Mouse (Mus musculus): ENCODE results near the gene Gm11564. TPM values are rescaled to one million over a fixed set of nuclear protein-coding genes. Genes with fewer than 3 reads are reported as not detected.
A peak's percentile ranks its signal among the peaks of the same experiment; 100 is the strongest.
"Not testable (repeated sequence)": the region's sequence is repeated elsewhere in the genome, so short reads cannot be mapped to it uniquely, and the experiment has no call there.

Gene Gm11564
- polyA plus RNA-seq (2016; fragmentation: Nextera tagmentation; extraction: Ambion mirVana): not detected in 2 replicates

- not testable (repeated sequence) for H3K9me3 ChIP-seq; H3K27ac ChIP-seq (replicated peaks); H3K4me3 ChIP-seq; H3K36me3 ChIP-seq (replicated peaks); H3K4me1 ChIP-seq; DNase-seq (ENCODE audit: low spot score); H3K27me3 ChIP-seq (replicated peaks; ENCODE audit: low read depth, poor library complexity, severe bottlenecking)
- WGBS: 78% methylated on average over 2 of the region's 2 CpGs
Observed at GRCm38 (mm10) chr11:99815566-99815965, at the start of gene Gm11564. Gene Gm11564, minus strand, starts transcription at chr11:99815666.

DNA sequence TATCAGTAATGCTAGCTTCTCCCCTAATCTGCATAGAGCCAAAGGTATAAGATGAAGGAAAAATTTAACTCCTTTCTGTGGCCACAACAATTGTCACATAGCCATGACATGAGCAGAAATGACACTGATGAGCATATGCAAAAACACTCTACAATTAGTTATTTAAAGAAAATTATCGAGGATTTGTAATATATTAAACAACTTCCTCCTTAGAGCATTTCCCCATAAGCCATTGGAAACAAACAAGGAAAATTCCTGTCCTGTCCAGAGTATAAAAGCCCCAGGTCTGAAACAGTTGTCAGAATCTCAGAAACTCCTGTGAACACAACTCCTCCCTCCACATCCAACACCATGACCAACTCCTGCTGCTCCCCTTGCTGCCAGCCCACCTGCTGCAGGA, 48.7 kb upstream of the Gm11564 start, which contains the start of gene Gm11559:
Gm11559 (plus strand) TSS at position 301 of the 400 bp plus-strand sequence.
- not testable (repeated sequence) for H3K9me3 ChIP-seq; H3K4me3 ChIP-seq; H3K36me3 ChIP-seq (replicated peaks); DNase-seq (ENCODE audit: low spot score); H3K27ac ChIP-seq (replicated peaks); H3K4me1 ChIP-seq; H3K27me3 ChIP-seq (replicated peaks; ENCODE audit: low read depth, poor library complexity, severe bottlenecking)
- WGBS: 75% methylated on average over 1 of the region's 1 CpGs

- Histone ChIP-seq H3K4me3 (no peak overlapping the region), H3K9me3 (no peaks in the 10 kb centered on the region), H3K27ac (replicated peaks) (no peak overlapping the region), H3K4me1 (no peaks in the 10 kb centered on the region), H3K27me3 (replicated peaks; ENCODE audit: low read depth, poor library complexity, severe bottlenecking) (no peaks in the 10 kb centered on the region), H3K36me3 (replicated peaks) (no peaks in the 10 kb centered on the region)
- no peak for DNase-seq (ENCODE audit: low spot score)
- 82% methylated on average over 2 of the region's 2 CpGs for WGBS
Observed at GRCm38 (mm10) chr11:99858761-99859160, 43.3 kb upstream of the Gm11564 start.

GRCm38 (mm10) chr11:99857617-99858016, 42.2 kb upstream of the Gm11564 start, which contains the start of gene Gm11568:
Gene Gm11568, plus strand, starts transcription at chr11:99857917.
- H3K27me3 ChIP-seq (replicated peaks; ENCODE audit: low read depth, poor library complexity, severe bottlenecking): no peaks in the 10 kb centered on the region
- no peak within 1 kb of the TSS for H3K4me3 ChIP-seq
- H3K4me1 ChIP-seq: no peaks in the 10 kb centered on the region
- no peaks in the 10 kb centered on the region for H3K36me3 ChIP-seq (replicated peaks)
- H3K27ac ChIP-seq (replicated peaks): no peak within 1 kb of the TSS
- DNase-seq (ENCODE audit: low spot score): no peak
- H3K9me3 ChIP-seq: no peaks in the 10 kb centered on the region
- 88% methylated on average over 2 of the region's 2 CpGs for WGBS

- H3K4me1 ChIP-seq: no peaks in the 10 kb centered on the region
- no peak overlapping the region for H3K4me3 ChIP-seq
- 62% methylated on average over 3 of the region's 3 CpGs for WGBS
- no peak overlapping the region for H3K27ac ChIP-seq (replicated peaks)
- no peaks in the 10 kb centered on the region for H3K36me3 ChIP-seq (replicated peaks)
- peak; percentile 21 for DNase-seq (ENCODE audit: low spot score)
- no peaks in the 10 kb centered on the region for H3K27me3 ChIP-seq (replicated peaks; ENCODE audit: low read depth, poor library complexity, severe bottlenecking)
- H3K9me3 ChIP-seq: no peaks in the 10 kb centered on the region
Observed at GRCm38 (mm10) chr11:99854121-99854520, 38.7 kb upstream of the Gm11564 start.

GRCm38 (mm10) chr11:99851508-99851907, 36.0 kb upstream of the Gm11564 start, which contains the start of gene Krtap4-16:
Gene Krtap4-16, minus strand, starts transcription at chr11:99851608.
- Histone ChIP-seq H3K4me1 (no peaks in the 10 kb centered on the region), H3K9me3 (no peaks in the 10 kb centered on the region), H3K36me3 (replicated peaks) (no peaks in the 10 kb centered on the region), H3K27ac (replicated peaks) (no peak within 1 kb of the TSS), H3K4me3 (no peak within 1 kb of the TSS), H3K27me3 (replicated peaks; ENCODE audit: low read depth, poor library complexity, severe bottlenecking) (no peaks in the 10 kb centered on the region)
- no peak for DNase-seq (ENCODE audit: low spot score)

DNA sequence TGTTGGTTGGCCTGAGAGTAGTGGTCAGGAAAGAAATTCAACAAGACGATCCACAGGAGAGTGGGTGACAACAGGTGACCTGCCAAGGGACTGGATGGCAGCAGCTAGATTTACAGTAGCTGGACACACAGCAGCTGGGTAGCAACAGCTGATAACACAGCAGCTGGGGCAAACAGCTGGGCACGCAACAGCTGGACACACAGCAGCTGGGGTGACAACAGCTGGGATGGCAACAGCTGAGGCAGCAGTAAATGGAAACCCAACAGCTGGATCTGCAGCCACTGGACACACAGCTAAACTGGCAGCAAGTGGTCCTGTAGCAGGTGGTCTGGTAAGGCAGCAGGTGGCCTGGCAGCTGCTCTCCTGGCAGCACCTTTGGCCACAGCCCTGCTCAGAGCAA, 31.3 kb upstream of the Gm11564 start:
- no peaks in the 10 kb centered on the region for H3K27me3 ChIP-seq (replicated peaks; ENCODE audit: low read depth, poor library complexity, severe bottlenecking)
- no peaks in the 10 kb centered on the region for H3K36me3 ChIP-seq (replicated peaks)
- H3K27ac ChIP-seq (replicated peaks): no peak overlapping the region
- H3K9me3 ChIP-seq: no peaks in the 10 kb centered on the region
- WGBS: 91% methylated on average over 2 of the region's 2 CpGs
- no peak overlapping the region for H3K4me3 ChIP-seq
- no peak for DNase-seq (ENCODE audit: low spot score)
- H3K4me1 ChIP-seq: no peaks in the 10 kb centered on the region

- H3K36me3 ChIP-seq (replicated peaks): no peaks in the 10 kb centered on the region
- no peak overlapping the region for H3K4me3 ChIP-seq
- DNase-seq (ENCODE audit: low spot score): no peak
- no peaks in the 10 kb centered on the region for H3K4me1 ChIP-seq
- whole genome bisulfite sequencing: 83% methylated on average over 1 of the region's 1 CpGs
- no peaks in the 10 kb centered on the region for H3K27me3 ChIP-seq (replicated peaks; ENCODE audit: low read depth, poor library complexity, severe bottlenecking)
- H3K27ac ChIP-seq (replicated peaks): no peak overlapping the region
- no peaks in the 10 kb centered on the region for H3K9me3 ChIP-seq
Observed at GRCm38 (mm10) chr11:99842185-99842584, 26.7 kb upstream of the Gm11564 start.

- WGBS: 78% methylated on average over 1 of the region's 1 CpGs
- no peaks in the 10 kb centered on the region for H3K27me3 ChIP-seq (replicated peaks; ENCODE audit: low read depth, poor library complexity, severe bottlenecking)
- DNase-seq (ENCODE audit: low spot score): no peak
- H3K36me3 ChIP-seq (replicated peaks): no peaks in the 10 kb centered on the region
- no peak within 1 kb of the TSS for H3K4me3 ChIP-seq
- H3K27ac ChIP-seq (replicated peaks): no peak within 1 kb of the TSS
- H3K4me1 ChIP-seq: no peaks in the 10 kb centered on the region
- H3K9me3 ChIP-seq: no peaks in the 10 kb centered on the region
Observed at GRCm38 (mm10) chr11:99837966-99838365, 22.5 kb upstream of the Gm11564 start, which contains the start of gene 2300003K06Rik. Gene 2300003K06Rik, minus strand, starts transcription at chr11:99838066.

DNA sequence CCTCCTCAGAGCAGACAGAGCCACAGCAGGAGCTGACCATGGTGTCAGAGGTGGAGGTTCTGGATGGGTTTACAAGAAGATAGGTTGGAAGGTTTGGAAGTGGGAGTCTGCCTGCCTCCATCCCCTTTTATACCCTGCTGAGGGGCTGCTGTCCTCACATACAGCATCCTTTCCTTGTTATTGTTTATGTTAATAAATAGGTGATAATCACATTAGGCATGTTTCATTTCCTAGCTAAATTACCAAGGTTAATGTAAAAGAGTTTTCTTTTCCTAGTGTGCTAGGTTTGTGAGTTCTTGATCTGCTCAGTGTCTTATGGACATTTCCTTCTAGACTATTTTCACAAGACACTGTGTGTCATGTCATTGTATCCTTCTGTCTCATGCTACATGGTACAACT, 5.7 kb downstream of the Gm11564 start, which contains the start of gene Krtap4-13:
Krtap4-13 (minus strand) TSS at position 101 of the 400 bp plus-strand sequence.
- H3K36me3 ChIP-seq (replicated peaks); H3K27ac ChIP-seq (replicated peaks); H3K27me3 ChIP-seq (replicated peaks; ENCODE audit: low read depth, poor library complexity, severe bottlenecking); H3K4me1 ChIP-seq; H3K9me3 ChIP-seq; DNase-seq (ENCODE audit: low spot score); H3K4me3 ChIP-seq: not testable (repeated sequence)

DNA sequence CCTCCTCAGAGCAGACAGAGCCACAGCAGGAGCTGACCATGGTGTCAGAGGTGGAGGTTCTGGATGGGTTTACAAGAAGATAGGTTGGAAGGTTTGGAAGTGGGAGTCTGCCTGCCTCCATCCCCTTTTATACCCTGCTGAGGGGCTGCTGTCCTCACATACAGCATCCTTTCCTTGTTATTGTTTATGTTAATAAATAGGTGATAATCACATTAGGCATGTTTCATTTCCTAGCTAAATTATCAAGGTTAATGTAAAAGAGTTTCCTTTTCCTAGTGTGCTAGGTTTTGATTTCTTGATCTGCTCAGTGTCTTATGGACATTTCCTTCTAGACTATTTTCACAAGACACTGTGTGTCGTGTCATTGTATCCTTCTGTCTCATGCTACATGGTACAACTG, 11.1 kb downstream of the Gm11564 start, which contains the start of gene Gm11554:
Gm11554 (minus strand) TSS at position 101 of the 400 bp plus-strand sequence.
- not testable (repeated sequence) for H3K36me3 ChIP-seq (replicated peaks); H3K27ac ChIP-seq (replicated peaks); H3K4me1 ChIP-seq; H3K9me3 ChIP-seq; DNase-seq (ENCODE audit: low spot score); H3K27me3 ChIP-seq (replicated peaks; ENCODE audit: low read depth, poor library complexity, severe bottlenecking); H3K4me3 ChIP-seq
- no CpG with 5 or more reads among the region's 1 CpGs for WGBS

GRCm38 (mm10) chr11:99798832-99799231, 16.6 kb downstream of the Gm11564 start, which contains the start of gene Gm11569:
Gene Gm11569, minus strand, starts transcription at chr11:99798932.
- H3K4me3 ChIP-seq; H3K9me3 ChIP-seq; H3K27me3 ChIP-seq (replicated peaks; ENCODE audit: low read depth, poor library complexity, severe bottlenecking); H3K27ac ChIP-seq (replicated peaks); DNase-seq (ENCODE audit: low spot score); H3K36me3 ChIP-seq (replicated peaks); H3K4me1 ChIP-seq: not testable (repeated sequence)
- WGBS: no CpG with 5 or more reads among the region's 1 CpGs

- Histone ChIP-seq H3K27ac (replicated peaks) (no peak within 1 kb of the TSS), H3K36me3 (replicated peaks) (no peaks in the 10 kb centered on the region), H3K27me3 (replicated peaks; ENCODE audit: low read depth, poor library complexity, severe bottlenecking) (no peaks in the 10 kb centered on the region; the same call in 1 of the 2 replicates), H3K4me3 (no peak within 1 kb of the TSS), H3K4me1 (no peaks in the 10 kb centered on the region), H3K9me3 (no peaks in the 10 kb centered on the region)
- DNase-seq (ENCODE audit: low spot score): no peak
- WGBS: 79% methylated on average over 2 of the region's 2 CpGs
Observed at GRCm38 (mm10) chr11:99793367-99793766, 22.1 kb downstream of the Gm11564 start, which contains the start of gene Gm11596. Gene Gm11596, minus strand, starts transcription at chr11:99793467.
